Mouse (Mus musculus): ENCODE data around the gene Gm15557. TPM values are rescaled to one million over a fixed set of nuclear protein-coding genes. Genes with fewer than 3 reads are reported as not detected.

Gene Gm15557
- total RNA-seq, 2 experiments from 2014 or later: not detected

DNA sequence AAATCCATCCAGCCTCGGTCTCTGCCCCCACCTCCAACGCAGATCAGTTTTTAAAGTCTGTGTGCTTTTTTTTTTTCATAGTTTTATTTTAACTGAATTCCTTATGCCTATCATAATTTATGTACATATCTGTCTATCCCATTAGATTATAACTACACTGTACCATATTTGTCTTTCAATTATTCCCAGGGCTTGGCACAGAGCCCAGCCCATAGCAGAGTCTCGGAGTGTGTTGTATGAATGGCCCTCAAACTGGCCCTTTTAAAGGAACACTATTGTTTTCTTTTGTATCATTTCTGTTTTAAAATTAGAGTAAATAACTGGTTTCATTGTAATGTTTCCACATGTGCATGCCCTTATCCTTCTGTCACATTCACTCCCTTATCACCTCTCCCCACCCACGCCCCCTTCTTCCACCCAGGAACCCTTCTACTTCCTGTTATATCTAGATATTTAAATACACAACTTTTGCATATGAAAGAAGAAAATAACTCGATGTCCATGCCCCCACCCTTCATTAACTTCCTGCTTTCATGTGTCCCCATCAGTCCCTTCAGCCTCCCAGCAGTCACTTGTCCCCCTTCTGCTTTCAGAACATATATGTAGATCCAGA lies 7.0 kb downstream of the Gm15557 start:
- ATAC-seq (replicated peaks; ENCODE audit: low FRiP score, poor library complexity, severe bottlenecking): 0 out of 2 replicates have a peak, but pooled peaks have one; percentile 31

DNA sequence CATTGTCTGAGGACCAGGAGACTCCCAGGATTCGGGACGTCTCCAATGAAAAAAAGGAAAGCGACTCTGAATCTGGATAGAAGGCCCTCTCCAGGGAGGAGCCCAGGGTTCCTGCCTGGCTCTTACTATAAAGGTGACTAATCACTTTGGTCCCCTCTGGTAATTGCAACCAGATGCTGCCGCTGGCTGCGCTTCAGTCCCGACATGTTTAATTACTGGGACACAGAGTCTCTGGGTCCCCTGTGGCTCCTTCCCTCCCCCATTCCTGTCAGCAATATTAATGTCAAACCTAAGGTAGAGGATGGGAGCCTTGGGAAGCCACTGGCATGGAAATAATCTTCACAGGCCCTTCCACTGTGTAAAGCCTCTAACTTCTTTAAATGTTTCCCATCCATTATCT lies 8.8 kb downstream of the Gm15557 start:
- ATAC-seq (replicated peaks; ENCODE audit: low FRiP score, poor library complexity, severe bottlenecking): no peak

DNA sequence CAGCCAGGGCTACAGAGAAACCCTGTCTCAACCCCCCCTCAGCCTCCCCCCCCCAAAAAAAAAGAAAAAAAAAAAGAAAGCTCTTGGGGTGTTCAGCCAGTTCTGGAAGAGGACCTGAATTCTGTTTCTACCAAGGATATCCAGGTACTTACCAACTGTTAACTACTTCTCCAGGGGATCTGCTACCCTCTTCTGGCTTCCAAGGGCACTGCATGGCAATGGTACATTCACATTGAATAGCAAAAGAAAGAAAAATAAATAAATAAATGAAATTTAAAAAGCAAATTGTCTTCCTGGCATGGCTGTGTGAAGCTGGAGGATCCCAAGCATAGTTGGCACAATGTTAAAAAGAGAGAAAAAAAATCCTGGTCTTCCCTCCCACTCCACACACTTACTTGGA lies 11.5 kb downstream of the Gm15557 start:
- no peak for ATAC-seq (replicated peaks; ENCODE audit: low FRiP score, poor library complexity, severe bottlenecking)

DNA sequence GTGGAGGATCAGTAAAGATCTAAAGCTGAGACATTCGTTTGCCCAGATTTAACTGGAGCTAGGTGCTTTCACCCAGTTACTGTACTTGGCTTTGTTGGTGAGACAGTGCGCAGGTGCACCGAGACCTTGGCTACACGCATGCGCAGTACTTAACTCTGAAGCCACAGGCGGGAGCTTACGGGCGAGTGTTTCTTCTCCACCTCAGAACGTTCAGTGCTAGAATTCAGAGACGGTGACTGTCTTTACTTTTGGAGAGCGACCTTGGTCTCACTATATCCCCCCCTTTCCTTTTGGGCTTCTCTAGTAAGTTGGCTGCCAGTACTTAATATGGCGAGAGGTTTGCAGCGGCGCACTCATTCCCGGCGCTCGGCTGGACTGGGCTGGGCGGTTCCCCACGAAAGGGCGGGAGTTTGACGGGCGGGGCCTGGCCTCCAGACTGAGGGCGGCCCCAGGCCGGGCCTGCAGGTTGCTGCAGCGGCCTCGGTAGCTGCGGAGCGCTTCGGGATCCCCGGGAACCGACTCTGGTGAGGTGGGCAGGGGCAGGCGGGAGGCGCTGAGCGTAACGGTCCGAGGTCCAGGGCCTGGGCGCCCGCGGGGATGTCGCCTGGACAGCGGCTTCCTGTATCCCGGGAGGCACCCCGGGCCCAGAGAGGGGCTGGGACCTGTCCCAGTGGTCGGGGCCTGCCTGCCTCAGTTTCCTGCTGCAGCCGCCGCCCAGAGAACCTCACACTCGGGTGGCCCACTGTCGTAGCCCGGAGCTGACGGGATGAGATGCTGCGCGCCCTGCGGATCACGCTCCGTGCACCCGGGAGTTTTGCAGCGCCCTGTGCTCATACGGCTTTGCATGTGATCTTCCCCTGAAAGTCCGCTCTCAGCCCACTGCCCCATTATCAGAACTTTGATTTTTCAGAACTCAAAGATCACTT lies 15.9 kb downstream of the Gm15557 start, which contains the start of gene Cep250:
Cep250 (plus strand) TSS at position 325 of the 926 bp plus-strand sequence.
- peak; percentile 97 for ATAC-seq (replicated peaks; ENCODE audit: low FRiP score, poor library complexity, severe bottlenecking)

DNA sequence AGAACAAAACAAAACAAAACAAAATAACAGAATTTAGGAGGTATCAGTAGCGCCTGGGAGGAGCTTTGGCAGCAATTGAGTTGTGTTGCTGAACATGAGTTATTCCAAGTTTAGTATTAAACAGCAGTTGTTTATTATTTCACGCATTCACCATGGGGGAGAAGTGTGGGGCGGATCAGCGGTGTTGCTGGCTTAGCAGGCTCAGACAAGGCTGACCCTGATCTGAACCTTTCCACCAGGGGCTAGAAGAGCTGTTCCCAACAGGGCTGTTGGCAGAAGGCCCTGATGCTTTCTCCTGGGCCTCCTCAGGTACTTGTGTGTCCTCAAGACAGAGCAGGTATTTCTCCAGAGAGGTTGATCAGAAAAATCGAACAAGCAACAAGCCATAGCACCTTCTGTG lies 19.5 kb downstream of the Gm15557 start:
- ATAC-seq (replicated peaks; ENCODE audit: low FRiP score, poor library complexity, severe bottlenecking): no peak

DNA sequence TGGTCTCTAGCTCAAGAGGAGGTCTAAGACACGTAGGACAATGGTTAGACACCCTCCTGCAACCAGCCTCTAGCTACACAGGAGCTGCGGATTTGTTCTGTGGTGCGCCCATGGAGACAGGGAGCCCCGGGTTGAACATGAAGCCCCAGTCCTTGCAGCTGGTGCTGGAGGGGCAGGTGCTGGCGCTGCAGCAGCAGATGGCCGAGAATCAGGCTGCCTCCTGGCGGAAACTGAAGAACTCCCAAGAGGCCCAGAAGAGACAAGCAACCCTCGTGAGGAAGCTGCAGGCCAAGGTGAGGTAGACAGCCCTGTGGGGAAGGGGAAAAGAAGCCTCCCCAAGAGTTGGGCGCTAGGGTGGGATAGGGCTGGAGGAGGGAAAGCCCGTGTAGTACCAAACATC lies 21.3 kb downstream of the Gm15557 start:
- ATAC-seq (replicated peaks; ENCODE audit: low FRiP score, poor library complexity, severe bottlenecking): no peak

DNA sequence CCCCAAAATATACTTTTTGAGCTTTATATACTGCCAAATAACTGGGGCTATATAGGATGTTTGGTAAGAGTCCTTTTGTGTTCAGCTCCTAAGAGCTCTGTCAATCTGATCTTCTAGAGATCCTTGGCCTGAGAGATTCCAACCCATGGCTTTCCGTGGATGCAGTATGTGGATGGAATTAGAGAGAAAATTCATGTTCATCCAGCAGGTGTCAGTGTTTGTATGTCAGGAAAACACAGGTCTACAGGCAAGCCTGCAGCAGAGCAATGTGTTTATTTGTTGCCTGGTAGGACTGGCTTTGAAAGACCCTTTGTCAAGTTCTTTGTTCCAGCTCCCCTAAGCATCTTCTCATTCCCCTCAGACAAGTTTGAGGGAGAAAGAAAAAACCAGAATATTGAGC lies 22.5 kb downstream of the Gm15557 start:
- ATAC-seq (replicated peaks; ENCODE audit: low FRiP score, poor library complexity, severe bottlenecking): no peak

DNA sequence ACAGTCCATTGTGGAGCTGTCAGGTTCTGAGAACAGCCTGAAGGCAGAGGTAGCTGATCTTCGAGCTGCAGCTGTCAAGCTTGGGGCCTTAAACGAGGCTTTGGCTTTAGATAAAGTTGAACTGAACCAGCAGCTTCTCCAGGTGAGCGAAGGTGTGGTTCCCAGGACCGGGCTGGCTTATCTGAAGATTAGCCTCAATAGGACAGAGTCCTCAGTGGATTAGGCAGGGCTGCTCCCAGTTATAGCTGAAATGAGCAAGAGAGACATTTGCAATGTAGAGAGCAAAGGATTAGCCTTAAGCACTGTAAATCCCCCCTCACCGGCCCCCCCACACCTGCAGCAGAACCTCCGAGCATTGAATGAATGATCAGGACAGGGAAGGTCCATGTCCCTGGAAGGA lies 32.8 kb downstream of the Gm15557 start:
- no peak for ATAC-seq (replicated peaks; ENCODE audit: low FRiP score, poor library complexity, severe bottlenecking)

DNA sequence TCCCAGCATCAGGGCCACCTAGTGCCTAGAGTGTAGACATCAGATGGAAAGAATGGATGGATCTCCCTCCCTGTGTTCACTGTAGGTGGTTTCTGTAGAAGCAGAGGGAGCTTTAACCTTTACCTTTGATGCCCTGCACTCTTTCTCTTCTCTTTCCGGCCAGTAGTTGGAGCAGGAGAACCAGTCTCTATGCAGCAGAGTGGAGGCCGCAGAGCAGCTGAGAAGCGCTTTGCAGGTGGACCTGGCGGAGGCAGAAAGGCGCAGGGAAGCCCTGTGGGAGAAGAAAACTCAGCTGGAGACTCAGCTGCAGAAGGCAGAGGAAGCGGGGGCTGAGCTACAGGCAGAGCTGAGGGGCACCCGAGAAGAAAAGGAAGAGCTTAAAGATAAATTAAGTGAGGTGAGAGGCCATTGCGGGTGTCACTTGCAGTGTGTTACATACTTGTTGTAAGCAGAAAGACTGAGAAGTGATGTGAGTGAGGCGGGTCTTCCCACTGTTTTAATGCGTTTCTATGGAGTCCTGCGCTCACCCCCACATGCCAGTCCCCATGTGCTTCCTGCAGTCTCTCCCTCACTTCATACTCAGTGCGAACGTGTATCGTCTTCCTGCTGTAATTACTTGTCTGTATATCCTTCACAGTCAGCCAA lies 33.7 kb downstream of the Gm15557 start:
- no peak for ATAC-seq (replicated peaks; ENCODE audit: low FRiP score, poor library complexity, severe bottlenecking)

DNA sequence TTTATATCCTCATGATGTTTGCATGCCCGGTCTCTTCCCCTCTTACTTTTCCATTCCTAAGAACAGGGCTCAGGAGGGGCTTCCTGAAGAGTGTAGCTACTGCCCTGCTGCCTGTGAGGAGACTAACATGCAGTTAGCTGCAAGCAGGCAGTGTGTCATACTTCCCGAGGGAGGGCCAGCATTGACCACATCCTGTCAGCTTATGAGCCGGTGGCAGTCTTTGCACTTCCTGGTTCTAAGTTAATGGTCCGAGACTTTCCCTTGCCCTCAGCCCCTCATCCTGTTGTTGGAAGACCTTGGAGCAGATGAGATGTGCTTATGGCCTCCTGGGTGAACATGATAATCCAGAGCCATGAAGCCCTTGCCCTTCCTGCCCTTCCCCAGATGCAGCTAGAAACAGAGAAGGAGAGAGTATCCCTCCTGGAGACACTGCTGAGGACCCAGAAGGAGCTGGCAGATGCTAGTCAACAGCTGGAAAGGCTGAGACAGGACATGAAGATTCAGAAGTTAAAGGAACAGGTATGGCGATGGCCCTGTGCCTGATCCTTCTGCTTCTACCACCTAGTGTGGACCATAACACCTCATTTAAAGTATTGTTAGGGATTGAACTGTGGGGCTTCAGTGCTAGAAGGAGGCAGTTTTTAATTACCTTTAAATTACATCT lies 38.9 kb downstream of the Gm15557 start:
- no peak for ATAC-seq (replicated peaks; ENCODE audit: low FRiP score, poor library complexity, severe bottlenecking)

DNA sequence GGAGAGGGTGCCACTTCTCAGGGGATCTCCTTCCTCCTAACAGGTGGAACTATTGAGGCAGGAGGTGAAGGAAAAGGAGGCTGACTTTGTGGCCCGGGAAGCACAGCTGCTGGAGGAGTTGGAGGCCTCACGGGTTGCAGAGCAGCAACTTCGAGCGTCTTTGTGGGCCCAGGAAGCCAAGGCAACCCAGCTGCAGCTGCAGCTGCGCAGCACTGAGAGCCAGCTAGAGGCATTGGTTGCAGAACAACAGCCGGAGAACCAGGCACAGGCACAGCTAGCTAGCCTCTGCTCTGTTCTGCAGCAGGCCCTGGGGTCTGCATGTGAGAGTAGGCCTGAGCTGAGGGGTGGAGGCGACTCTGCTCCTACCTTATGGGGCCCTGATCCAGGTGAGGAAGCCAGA lies 45.2 kb downstream of the Gm15557 start:
- ATAC-seq (replicated peaks; ENCODE audit: low FRiP score, poor library complexity, severe bottlenecking): no peak

DNA sequence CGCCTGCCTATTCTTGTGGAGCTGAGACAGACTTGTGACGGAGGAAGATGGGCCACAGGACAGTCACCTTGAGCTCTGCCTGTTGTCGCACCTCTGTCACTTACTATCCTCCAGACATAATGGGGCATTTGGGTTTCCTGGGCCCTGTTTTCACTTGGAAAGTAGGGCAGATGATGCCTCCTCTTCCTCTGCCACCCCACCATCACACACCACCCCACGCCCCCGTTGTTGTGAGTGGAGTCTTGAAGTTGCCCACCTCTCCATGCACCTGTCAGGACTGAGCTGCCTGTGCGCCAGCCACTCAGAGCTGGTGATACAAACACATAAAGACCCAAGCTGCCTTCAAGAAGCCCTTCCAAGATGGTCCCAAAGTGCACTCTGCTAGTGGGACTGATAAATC lies 46.6 kb downstream of the Gm15557 start:
- no peak for ATAC-seq (replicated peaks; ENCODE audit: low FRiP score, poor library complexity, severe bottlenecking)

DNA sequence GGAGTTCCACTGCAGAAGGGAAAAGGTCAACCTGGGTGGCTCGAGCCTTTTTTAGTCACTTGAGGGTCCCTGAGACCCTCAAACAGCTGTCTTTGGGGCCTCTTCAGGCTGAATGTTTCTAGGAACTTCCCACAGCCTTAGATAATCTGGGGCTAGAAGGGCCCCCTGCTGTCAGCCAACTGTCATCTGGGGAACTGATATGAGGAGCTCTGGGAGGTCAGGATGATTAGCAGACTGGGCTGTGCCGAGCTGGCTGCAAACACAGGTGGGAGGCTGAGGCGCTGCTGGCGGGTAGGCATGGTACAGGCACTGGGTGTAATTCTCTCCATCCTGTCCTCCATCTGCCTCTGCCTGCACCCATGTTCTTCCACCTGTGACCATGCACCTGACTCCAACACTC lies 48.6 kb downstream of the Gm15557 start:
- ATAC-seq (replicated peaks; ENCODE audit: low FRiP score, poor library complexity, severe bottlenecking): peak; percentile 74

DNA sequence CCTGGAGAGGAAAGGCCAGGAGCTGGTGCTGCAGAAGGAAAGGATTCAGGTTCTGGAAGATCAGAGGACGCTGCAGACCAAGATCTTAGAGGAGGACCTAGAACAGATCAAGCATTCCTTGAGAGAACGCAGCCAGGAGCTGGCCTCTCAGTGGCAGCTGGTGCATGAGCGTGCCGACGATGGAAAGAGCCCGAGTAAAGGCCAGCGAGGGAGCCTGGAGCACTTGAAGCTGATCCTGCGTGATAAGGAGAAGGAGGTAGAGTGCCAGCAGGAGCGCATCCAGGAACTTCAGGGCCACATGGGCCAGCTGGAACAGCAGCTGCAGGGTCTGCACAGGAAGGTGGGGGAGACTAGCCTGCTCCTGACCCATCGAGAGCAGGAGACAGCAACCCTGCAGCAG lies 50.6 kb downstream of the Gm15557 start:
- ATAC-seq (replicated peaks; ENCODE audit: low FRiP score, poor library complexity, severe bottlenecking): no peak

DNA sequence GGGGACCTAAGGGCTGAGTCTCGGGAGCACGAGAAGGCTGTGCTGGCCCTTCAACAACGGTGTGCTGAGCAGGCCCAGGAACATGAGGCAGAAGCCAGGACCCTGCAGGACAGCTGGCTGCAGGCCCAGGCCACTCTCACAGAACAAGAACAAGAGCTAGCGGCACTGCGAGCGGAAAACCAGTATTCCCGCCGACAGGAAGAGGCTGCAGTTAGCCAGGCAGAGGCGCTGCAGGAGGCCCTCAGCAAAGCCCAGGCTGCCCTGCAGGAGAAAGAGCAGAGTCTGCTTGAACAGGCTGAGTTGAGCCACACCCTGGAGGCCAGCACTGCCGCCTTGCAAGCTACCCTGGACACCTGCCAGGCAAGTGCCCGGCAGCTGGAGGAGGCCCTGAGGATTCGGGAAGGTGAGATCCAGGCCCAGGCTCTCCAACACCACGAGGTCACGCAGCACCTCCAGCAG lies 51.4 kb downstream of the Gm15557 start:
- ATAC-seq (replicated peaks; ENCODE audit: low FRiP score, poor library complexity, severe bottlenecking): peak; percentile 81

Other genes with a start within 250 kb of the Gm15557 start
- gene Trpc4ap, start 248.3 kb upstream of the Gm15557 start, total RNA-seq (2015; ENCODE audit: low replicate concordance): 41.2 and 41.7 TPM in 2 replicates
- 42.1 and 59.8 TPM in 2 replicates for gene Trpc4ap, start 248.3 kb upstream of the Gm15557 start, total RNA-seq (2017; ENCODE audit: low replicate concordance)
- 6.7 and 7.3 TPM in 2 replicates for gene Edem2, start 211.3 kb upstream of the Gm15557 start, total RNA-seq (2015; ENCODE audit: low replicate concordance)
- gene Edem2, start 211.3 kb upstream of the Gm15557 start, total RNA-seq (2017; ENCODE audit: low replicate concordance): 8.2 and 9.8 TPM in 2 replicates
- not detected in 2 replicates for gene Gm17581, start 204.9 kb upstream of the Gm15557 start, total RNA-seq (2015; ENCODE audit: low replicate concordance)
- gene Gm17581, start 204.9 kb upstream of the Gm15557 start, total RNA-seq (2017; ENCODE audit: low replicate concordance): not detected in 2 replicates
- not detected in 2 replicates for gene Procr, start 189.6 kb upstream of the Gm15557 start, total RNA-seq (2015; ENCODE audit: low replicate concordance)
- gene Procr, start 189.6 kb upstream of the Gm15557 start, total RNA-seq (2017; ENCODE audit: low replicate concordance): 0.51 TPM in 1 of 2 replicates, not detected in the other
- gene Mmp24, start 165.4 kb upstream of the Gm15557 start, total RNA-seq (2015; ENCODE audit: low replicate concordance): not detected in 2 replicates
- not detected in 2 replicates for gene Mmp24, start 165.4 kb upstream of the Gm15557 start, total RNA-seq (2017; ENCODE audit: low replicate concordance)
- 1.3 and 3.8 TPM in 2 replicates for gene BC029722, start 121.3 kb upstream of the Gm15557 start, total RNA-seq (2015; ENCODE audit: low replicate concordance)
- 2.4 and 3.5 TPM in 2 replicates for gene BC029722, start 121.3 kb upstream of the Gm15557 start, total RNA-seq (2017; ENCODE audit: low replicate concordance)
- 20.4 and 58.3 TPM in 2 replicates for gene Eif6, start 113.8 kb upstream of the Gm15557 start, total RNA-seq (2015; ENCODE audit: low replicate concordance)
- 17.0 and 22.2 TPM in 2 replicates for gene Eif6, start 113.8 kb upstream of the Gm15557 start, total RNA-seq (2017; ENCODE audit: low replicate concordance)
- not detected in 2 replicates for gene Fam83c, start 105.9 kb upstream of the Gm15557 start, total RNA-seq (2015; ENCODE audit: low replicate concordance)
- not detected in 2 replicates for gene Fam83c, start 105.9 kb upstream of the Gm15557 start, total RNA-seq (2017; ENCODE audit: low replicate concordance)
- gene Uqcc1, start 10.4 kb upstream of the Gm15557 start, total RNA-seq (2015; ENCODE audit: low replicate concordance): 6.7 and 7.9 TPM in 2 replicates
- gene Uqcc1, start 10.4 kb upstream of the Gm15557 start, total RNA-seq (2017; ENCODE audit: low replicate concordance): 4.3 and 8.2 TPM in 2 replicates
- gene Gdf5, start 4.6 kb downstream of the Gm15557 start, total RNA-seq (2015; ENCODE audit: low replicate concordance): not detected in 2 replicates
- gene Gdf5, start 4.6 kb downstream of the Gm15557 start, total RNA-seq (2017; ENCODE audit: low replicate concordance): not detected in 2 replicates
- gene Cep250, start 15.7 kb downstream of the Gm15557 start, total RNA-seq (2015; ENCODE audit: low replicate concordance): 2.7 and 4.0 TPM in 2 replicates
- 8.5 and 11.7 TPM in 2 replicates for gene Cep250, start 15.7 kb downstream of the Gm15557 start, total RNA-seq (2017; ENCODE audit: low replicate concordance)
- gene 6430550D23Rik, start 67.2 kb downstream of the Gm15557 start, total RNA-seq (2015; ENCODE audit: low replicate concordance): not detected in 2 replicates
- gene 6430550D23Rik, start 67.2 kb downstream of the Gm15557 start, total RNA-seq (2017; ENCODE audit: low replicate concordance): 1.4 TPM in 1 of 2 replicates, not detected in the other
- 52.0 and 98.0 TPM in 2 replicates for gene Ergic3, start 67.3 kb downstream of the Gm15557 start, total RNA-seq (2015; ENCODE audit: low replicate concordance)
- 11.4 and 17.8 TPM in 2 replicates for gene Ergic3, start 67.3 kb downstream of the Gm15557 start, total RNA-seq (2017; ENCODE audit: low replicate concordance)
- gene Fer1l4, start 112.2 kb downstream of the Gm15557 start, total RNA-seq (2015; ENCODE audit: low replicate concordance): not detected in 2 replicates
- gene Fer1l4, start 112.2 kb downstream of the Gm15557 start, total RNA-seq (2017; ENCODE audit: low replicate concordance): not detected in 2 replicates
- gene Spag4, start 124.4 kb downstream of the Gm15557 start, total RNA-seq (2015; ENCODE audit: low replicate concordance): not detected in 2 replicates
- not detected in 2 replicates for gene Spag4, start 124.4 kb downstream of the Gm15557 start, total RNA-seq (2017; ENCODE audit: low replicate concordance)
- 13.2 and 13.6 TPM in 2 replicates for gene Cpne1, start 171.2 kb downstream of the Gm15557 start, total RNA-seq (2015; ENCODE audit: low replicate concordance)
- gene Cpne1, start 171.2 kb downstream of the Gm15557 start, total RNA-seq (2017; ENCODE audit: low replicate concordance): 6.4 and 16.7 TPM in 2 replicates
- 21.1 and 22.7 TPM in 2 replicates for gene Rbm12, start 171.2 kb downstream of the Gm15557 start, total RNA-seq (2015; ENCODE audit: low replicate concordance)
- gene Rbm12, start 171.2 kb downstream of the Gm15557 start, total RNA-seq (2017; ENCODE audit: low replicate concordance): 8.8 and 9.5 TPM in 2 replicates
- gene Gm28036, start 186.4 kb downstream of the Gm15557 start, total RNA-seq (2015; ENCODE audit: low replicate concordance): 0.42 and 15.8 TPM in 2 replicates
- 5.3 and 14.0 TPM in 2 replicates for gene Gm28036, start 186.4 kb downstream of the Gm15557 start, total RNA-seq (2017; ENCODE audit: low replicate concordance)
- 25.4 and 29.3 TPM in 2 replicates for gene Romo1, start 203.3 kb downstream of the Gm15557 start, total RNA-seq (2015; ENCODE audit: low replicate concordance)
- 12.7 TPM in 1 of 2 replicates, not detected in the other for gene Romo1, start 203.3 kb downstream of the Gm15557 start, total RNA-seq (2017; ENCODE audit: low replicate concordance)
- 6.3 and 17.8 TPM in 2 replicates for gene Nfs1, start 203.5 kb downstream of the Gm15557 start, total RNA-seq (2015; ENCODE audit: low replicate concordance)
- 12.8 and 13.7 TPM in 2 replicates for gene Nfs1, start 203.5 kb downstream of the Gm15557 start, total RNA-seq (2017; ENCODE audit: low replicate concordance)
- 528 and 548 TPM in 2 replicates for gene Rbm39, start 239.5 kb downstream of the Gm15557 start, total RNA-seq (2015; ENCODE audit: low replicate concordance)
- gene Rbm39, start 239.5 kb downstream of the Gm15557 start, total RNA-seq (2017; ENCODE audit: low replicate concordance): 550 and 778 TPM in 2 replicates

Measured in erythroblast, adult 5-6 weeks (primary cell).